Mouse (Mus musculus): ENCODE measurements around the gene Wfdc16.
"Not testable (repeated sequence)": the region's sequence is repeated elsewhere in the genome, so short reads cannot be mapped to it uniquely, and the experiment has no call there.

Gene Wfdc16

GRCm38 (mm10) chr2:164600179-164600578, 38.4 kb downstream of the Wfdc16 start:
- DNase-seq (ENCODE audit: low spot score) = no peak

- DNase-seq (ENCODE audit: low spot score) = no peak
These were observed 45.1 kb downstream of the Wfdc16 start, which contains the start of gene Eppin for GRCm38 (mm10) chr2:164593494-164593893. Gene Eppin (minus strand): TSS chr2:164593594.

- peak; percentile 84 for DNase-seq (ENCODE audit: low spot score)
These were observed 46.6 kb downstream of the Wfdc16 start for GRCm38 (mm10) chr2:164592014-164592413.

DNA sequence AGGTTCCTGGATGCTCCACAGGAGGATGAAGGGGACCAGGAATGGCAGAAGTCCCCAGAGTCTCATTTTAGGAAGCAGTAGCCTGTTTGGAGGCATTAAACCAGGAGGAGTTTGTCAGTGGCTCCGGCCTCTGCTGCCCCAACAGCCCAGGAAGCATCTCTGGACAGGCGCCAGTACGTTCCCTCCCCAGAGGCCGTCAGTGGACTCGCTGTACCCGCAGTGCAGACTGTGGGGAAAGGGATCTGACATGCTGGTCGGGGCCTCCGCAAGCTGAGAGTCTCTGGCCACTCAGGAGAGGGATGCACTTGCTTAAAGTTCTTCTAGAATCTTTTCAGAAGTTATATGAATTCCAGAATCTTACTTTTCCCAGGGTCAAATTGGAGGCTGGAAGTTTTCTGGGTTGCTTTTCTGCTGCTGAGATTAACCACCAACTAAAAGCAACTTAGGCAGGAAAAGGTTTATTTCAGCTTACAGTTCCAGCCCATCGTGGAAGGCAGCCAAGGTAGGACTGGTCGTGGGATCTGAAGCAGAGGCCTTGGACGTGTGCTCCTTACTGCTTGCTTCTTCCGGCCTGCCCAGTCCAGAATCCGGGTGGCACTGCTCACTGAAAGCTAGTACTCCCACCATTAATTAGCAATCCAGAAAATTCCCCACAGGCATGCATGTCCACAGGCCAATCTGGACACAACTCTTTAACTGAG, 53.4 kb downstream of the Wfdc16 start, which contains the start of gene Wfdc6a:
TSS of gene Wfdc6a (minus strand) at position 423 of the 701 bp plus-strand sequence.
- DNase-seq (ENCODE audit: low spot score) = not testable (repeated sequence)
